Mouse (Mus musculus): Measurements from ENCODE around the gene Nptx1. TPM values are rescaled to one million over a fixed set of nuclear protein-coding genes. Genes with fewer than 3 reads are reported as not detected.

Gene Nptx1
- polyA plus RNA-seq (2015; fragmentation: Nextera tagmentation; extraction: Ambion mirVana) = 15.3 and 18.8 TPM in 2 replicates

- under 1% methylated on average over 87 of the region's 90 CpGs for WGBS
- Histone ChIP-seq H3K4me2 (peak within 1 kb of the TSS; percentile 97), H3K36me3 (0 out of 2 replicates have a peak, but pooled peaks cover 3% of the 10 kb centered on the region), H3K27ac (replicated peaks) (peak within 1 kb of the TSS; percentile 75), H3K27me3 (peaks cover 72% of the 10 kb centered on the region), H3K4me1 (replicated peaks) (peaks cover 87% of the 10 kb centered on the region), H3K9ac (peak within 1 kb of the TSS; percentile 88), H3K4me3 (peak within 1 kb of the TSS; percentile 78), H3K9me3 (no peaks in the 10 kb centered on the region)
- peak; percentile 55 for ATAC-seq (ENCODE audit: low read depth)
These were observed at the start of gene Nptx1 for GRCm38 (mm10) chr11:119547183-119547921. Gene Nptx1 (minus strand): TSS chr11:119547753.

DNA sequence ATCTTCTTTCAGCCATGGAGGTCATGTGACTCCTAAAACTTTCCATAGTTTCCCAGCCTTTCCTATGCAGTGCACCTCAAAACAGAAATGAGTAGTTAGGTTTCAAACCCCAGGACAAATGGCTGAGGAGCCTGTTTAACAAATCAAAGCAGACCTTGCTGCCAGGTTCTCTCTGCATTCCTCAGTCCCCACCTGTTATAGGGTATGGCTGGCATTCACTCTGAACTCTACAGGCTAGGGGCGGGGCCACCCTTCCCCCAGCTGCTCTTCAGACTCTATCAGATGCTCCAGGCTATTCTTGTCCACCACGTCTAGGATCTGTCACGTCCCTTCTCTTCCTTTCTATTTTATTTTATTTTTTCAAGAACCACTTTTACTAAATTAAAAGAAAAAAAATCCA, 46.4 kb upstream of the Nptx1 start:
- Histone ChIP-seq H3K27me3 (no peaks in the 10 kb centered on the region), H3K4me2 (no peak overlapping the region), H3K27ac (replicated peaks) (no peak overlapping the region), H3K36me3 (no peaks in the 10 kb centered on the region), H3K4me1 (replicated peaks) (peaks cover 15% of the 10 kb centered on the region), H3K4me3 (no peak overlapping the region), H3K9ac (no peak overlapping the region), H3K9me3 (no peaks in the 10 kb centered on the region)
- no peak for ATAC-seq (ENCODE audit: low read depth)
- WGBS = 22% methylated on average over 3 of the region's 3 CpGs

GRCm38 (mm10) chr11:119589242-119589641, 41.7 kb upstream of the Nptx1 start:
- ATAC-seq (ENCODE audit: low read depth) = no peak
- 88% methylated on average over 7 of the region's 7 CpGs for WGBS
- no peak overlapping the region for H3K27ac ChIP-seq (replicated peaks)
- H3K4me2 ChIP-seq = no peak overlapping the region
- H3K4me3 ChIP-seq = no peak overlapping the region
- H3K27me3 ChIP-seq = no peaks in the 10 kb centered on the region
- H3K36me3 ChIP-seq = no peaks in the 10 kb centered on the region
- no peaks in the 10 kb centered on the region for H3K9me3 ChIP-seq
- peaks cover 42% of the 10 kb centered on the region for H3K4me1 ChIP-seq (replicated peaks)
- H3K9ac ChIP-seq = no peak overlapping the region

DNA sequence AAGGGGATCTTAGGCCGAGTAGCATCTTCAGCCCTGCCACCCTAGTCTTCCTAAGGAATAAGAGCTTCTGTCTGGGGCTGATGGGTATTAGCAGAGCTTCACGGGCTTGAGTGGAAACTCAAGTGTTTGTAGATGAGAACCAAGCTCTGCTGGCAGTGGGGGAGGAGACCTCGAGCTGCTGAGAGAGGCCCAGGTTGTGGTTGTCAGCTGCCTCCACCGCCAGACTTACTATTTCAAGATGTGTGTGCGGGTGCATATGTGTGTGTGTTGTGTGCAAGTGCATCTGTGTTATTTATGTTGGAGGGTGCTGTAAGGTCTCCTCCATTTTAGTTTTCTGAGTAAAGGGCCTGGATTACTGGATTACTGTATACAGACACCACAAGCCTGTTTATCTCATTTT, 39.6 kb upstream of the Nptx1 start:
- ATAC-seq (ENCODE audit: low read depth) = no peak
- peaks cover 27% of the 10 kb centered on the region for H3K4me1 ChIP-seq (replicated peaks)
- WGBS = 65% methylated on average over 5 of the region's 5 CpGs
- no peak overlapping the region for H3K4me2 ChIP-seq
- H3K27ac ChIP-seq (replicated peaks) = peak overlapping the region; percentile 62; the same call in 1 of the 2 replicates
- no peak overlapping the region for H3K9ac ChIP-seq
- H3K27me3 ChIP-seq = no peaks in the 10 kb centered on the region
- H3K4me3 ChIP-seq = no peak overlapping the region
- no peaks in the 10 kb centered on the region for H3K36me3 ChIP-seq
- H3K9me3 ChIP-seq = no peaks in the 10 kb centered on the region

- peak overlapping the region; percentile 33; the same call in 1 of the 2 replicates for H3K27ac ChIP-seq (replicated peaks)
- no peak overlapping the region for H3K4me3 ChIP-seq
- no peak overlapping the region for H3K4me2 ChIP-seq
- H3K4me1 ChIP-seq (replicated peaks) = peaks cover 27% of the 10 kb centered on the region
- WGBS = 77% methylated on average over 4 of the region's 4 CpGs
- H3K9me3 ChIP-seq = no peaks in the 10 kb centered on the region
- 0 out of 2 replicates have a peak overlapping the region, but pooled peaks have one; percentile 8 for H3K9ac ChIP-seq
- H3K36me3 ChIP-seq = no peaks in the 10 kb centered on the region
- ATAC-seq (ENCODE audit: low read depth) = no peak
- no peaks in the 10 kb centered on the region for H3K27me3 ChIP-seq
These were observed 39.0 kb upstream of the Nptx1 start for GRCm38 (mm10) chr11:119586511-119586910.

- H3K9ac ChIP-seq = no peak overlapping the region
- ATAC-seq (ENCODE audit: low read depth) = no peak
- peaks cover 13% of the 10 kb centered on the region for H3K4me1 ChIP-seq (replicated peaks)
- H3K27ac ChIP-seq (replicated peaks) = no peak overlapping the region
- no peaks in the 10 kb centered on the region for H3K36me3 ChIP-seq
- 84% methylated on average over 2 of the region's 2 CpGs for WGBS
- H3K4me3 ChIP-seq = no peak overlapping the region
- no peak overlapping the region for H3K4me2 ChIP-seq
- no peaks in the 10 kb centered on the region for H3K27me3 ChIP-seq
- H3K9me3 ChIP-seq = no peaks in the 10 kb centered on the region
These were observed 30.2 kb upstream of the Nptx1 start for GRCm38 (mm10) chr11:119577721-119578120.

DNA sequence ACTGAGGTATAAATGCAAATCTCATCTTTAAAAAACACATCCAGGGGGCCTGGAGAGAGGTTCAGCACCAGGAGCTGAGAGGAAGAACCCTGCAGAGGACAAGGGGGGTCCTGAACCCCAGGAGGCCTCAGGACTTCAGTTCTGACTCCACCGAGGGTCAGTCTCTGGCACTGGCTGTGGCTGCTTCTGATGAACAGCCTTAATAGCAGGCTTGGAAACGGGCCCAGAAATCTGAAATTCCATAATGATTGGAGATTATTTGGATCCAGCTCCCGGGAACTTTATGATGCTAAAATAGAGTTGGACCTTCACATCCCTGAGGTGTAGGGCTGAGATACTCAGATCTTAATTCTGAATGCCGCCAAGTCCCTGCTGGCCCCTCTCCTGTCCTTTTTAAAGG, 29.3 kb upstream of the Nptx1 start:
- Histone ChIP-seq H3K27ac (replicated peaks) (no peak overlapping the region; the same call in 1 of the 2 replicates), H3K4me1 (replicated peaks) (peaks cover 19% of the 10 kb centered on the region), H3K9me3 (no peaks in the 10 kb centered on the region), H3K36me3 (no peaks in the 10 kb centered on the region), H3K9ac (0 out of 2 replicates have a peak overlapping the region, but pooled peaks have one; percentile 22), H3K4me3 (no peak overlapping the region), H3K27me3 (no peaks in the 10 kb centered on the region), H3K4me2 (no peak overlapping the region)
- WGBS = 17% methylated on average over 4 of the region's 4 CpGs
- ATAC-seq (ENCODE audit: low read depth) = no peak

GRCm38 (mm10) chr11:119572316-119573010, 24.9 kb upstream of the Nptx1 start:
- H3K27me3 ChIP-seq = no peaks in the 10 kb centered on the region
- no peaks in the 10 kb centered on the region for H3K9me3 ChIP-seq
- ATAC-seq (ENCODE audit: low read depth) = no peak
- H3K27ac ChIP-seq (replicated peaks) = peak overlapping the region; percentile 38; the same call in 1 of the 2 replicates
- H3K9ac ChIP-seq = peak overlapping the region; percentile 22; the same call in 1 of the 2 replicates
- H3K36me3 ChIP-seq = no peaks in the 10 kb centered on the region
- 46% methylated on average over 15 of the region's 15 CpGs for WGBS
- H3K4me3 ChIP-seq = no peak overlapping the region
- H3K4me1 ChIP-seq (replicated peaks) = peaks cover 19% of the 10 kb centered on the region
- H3K4me2 ChIP-seq = no peak overlapping the region

DNA sequence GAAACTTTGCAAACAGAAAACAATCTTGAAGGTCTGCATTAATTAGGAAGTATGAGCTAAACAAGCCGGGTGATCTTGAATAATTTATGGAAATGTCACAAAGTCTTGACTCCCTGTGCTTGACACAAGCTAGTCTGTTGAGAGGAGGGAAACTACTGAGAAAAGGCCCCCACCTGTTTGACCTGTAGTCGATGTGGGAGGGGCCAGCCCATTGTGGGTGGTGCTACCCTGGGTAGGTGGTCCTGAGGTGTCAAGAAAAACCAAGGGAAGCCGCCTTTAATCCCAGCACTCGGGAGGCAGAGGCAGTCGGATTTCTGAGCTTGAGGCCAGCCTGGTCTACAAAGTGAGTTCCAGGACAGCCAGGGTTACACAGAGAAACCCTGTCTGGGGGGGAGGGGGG, 18.6 kb upstream of the Nptx1 start:
- 65% methylated on average over 5 of the region's 5 CpGs for WGBS
- peaks cover 40% of the 10 kb centered on the region for H3K4me1 ChIP-seq (replicated peaks)
- no peak overlapping the region for H3K4me2 ChIP-seq
- H3K9ac ChIP-seq = no peak overlapping the region
- H3K9me3 ChIP-seq = no peaks in the 10 kb centered on the region
- ATAC-seq (ENCODE audit: low read depth) = no peak
- H3K27me3 ChIP-seq = 0 out of 2 replicates have a peak, but pooled peaks cover 11% of the 10 kb centered on the region
- H3K4me3 ChIP-seq = no peak overlapping the region
- H3K27ac ChIP-seq (replicated peaks) = no peak overlapping the region
- H3K36me3 ChIP-seq = no peaks in the 10 kb centered on the region

- Histone ChIP-seq H3K4me2 (no peak overlapping the region), H3K36me3 (no peaks in the 10 kb centered on the region), H3K4me1 (replicated peaks) (peaks cover 40% of the 10 kb centered on the region), H3K4me3 (no peak overlapping the region), H3K9me3 (no peaks in the 10 kb centered on the region), H3K27me3 (0 out of 2 replicates have a peak, but pooled peaks cover 11% of the 10 kb centered on the region), H3K27ac (replicated peaks) (peak overlapping the region; percentile 42; the same call in 1 of the 2 replicates), H3K9ac (peak overlapping the region; percentile 43; the same call in 1 of the 2 replicates)
- ATAC-seq (ENCODE audit: low read depth) = no peak
- 38% methylated on average over 10 of the region's 10 CpGs for WGBS
These were observed 18.1 kb upstream of the Nptx1 start for GRCm38 (mm10) chr11:119565684-119566083.

DNA sequence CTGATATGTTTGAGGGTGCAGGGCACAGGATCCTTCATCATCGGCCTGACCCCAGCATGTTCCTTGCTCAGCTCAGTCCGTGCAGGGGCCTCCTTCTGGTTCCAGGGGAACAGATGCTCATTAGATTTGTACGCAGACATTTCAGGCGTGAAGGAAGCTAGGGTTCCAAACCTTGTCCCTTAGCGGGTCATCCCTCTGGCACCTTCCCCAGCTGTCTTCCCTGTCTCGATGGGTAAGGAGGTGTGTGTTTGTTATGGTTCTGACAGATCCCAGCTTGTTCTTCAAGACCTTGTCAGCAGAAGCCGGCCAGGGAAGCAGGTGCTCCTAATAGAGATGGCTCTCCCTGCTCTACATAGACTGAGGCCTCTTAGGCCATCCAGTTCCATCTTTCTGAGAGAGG, 17.5 kb upstream of the Nptx1 start:
- Histone ChIP-seq H3K27ac (replicated peaks) (peak overlapping the region; percentile 42), H3K36me3 (no peaks in the 10 kb centered on the region), H3K4me2 (no peak overlapping the region), H3K27me3 (0 out of 2 replicates have a peak, but pooled peaks cover 11% of the 10 kb centered on the region), H3K4me1 (replicated peaks) (peaks cover 42% of the 10 kb centered on the region), H3K9me3 (no peaks in the 10 kb centered on the region), H3K4me3 (no peak overlapping the region), H3K9ac (peak overlapping the region; percentile 43; the same call in 1 of the 2 replicates)
- WGBS = 52% methylated on average over 7 of the region's 7 CpGs
- ATAC-seq (ENCODE audit: low read depth) = no peak

GRCm38 (mm10) chr11:119564383-119564782, 16.8 kb upstream of the Nptx1 start:
- Histone ChIP-seq H3K4me2 (no peak overlapping the region), H3K4me3 (no peak overlapping the region), H3K36me3 (no peaks in the 10 kb centered on the region), H3K4me1 (replicated peaks) (peaks cover 48% of the 10 kb centered on the region), H3K9ac (no peak overlapping the region), H3K27ac (replicated peaks) (no peak overlapping the region), H3K9me3 (no peaks in the 10 kb centered on the region), H3K27me3 (0 out of 2 replicates have a peak, but pooled peaks cover 11% of the 10 kb centered on the region)
- no peak for ATAC-seq (ENCODE audit: low read depth)
- WGBS = 89% methylated on average over 10 of the region's 10 CpGs
